ENCODE assay signal across 11 mouse cellular contexts in genomic region chr5:116312111-116312737, GRCm38 (mm10). TPM values are rescaled to one million over a fixed set of nuclear protein-coding genes. Genes with fewer than 3 reads are reported as not detected.
DNase-seq lines count a peak whose midpoint lies in the region; ATAC-seq lines count a peak whose summit lies in the region.
"Had no signal": no experiment of that assay in that cellular context is flagged by ENCODE, and none has a peak within 500 bp of the region (broad histone marks: within the 10 kb centered on the region; RNA-seq: fewer than 3 reads in every experiment).

No protein-coding gene starts in this region.

- peak overlapping the region; percentile 12; the same call in 1 of the 2 replicates for H3K4me2 ChIP-seq in kidney, embryonic 14.5 days (replicated peaks; ENCODE audit: low read depth, low read length)
- H3K4me2 ChIP-seq in embryonic facial prominence, embryonic 15.5 days (replicated peaks) = peak overlapping the region; percentile 47
- peak overlapping the region; percentile 46 for H3K4me2 ChIP-seq in neural tube, embryonic 13.5 days
- no peak overlapping the region for H3K4me2 ChIP-seq in liver, embryonic 11.5 days
- H3K4me2 ChIP-seq: lung, embryonic 14.5 days had no signal

- H3K4me3 ChIP-seq in kidney, embryonic 14.5 days (ENCODE audit: low read length) = no peak overlapping the region
- H3K4me3 ChIP-seq in embryonic facial prominence, embryonic 15.5 days (replicated peaks) = peak overlapping the region; percentile 27
- H3K4me3 ChIP-seq in neural tube, embryonic 13.5 days = peak overlapping the region; percentile 11; the same call in 1 of the 2 replicates
- no peak overlapping the region for H3K4me3 ChIP-seq in liver, embryonic 11.5 days (ENCODE audit: low read depth, low read length)

- ATAC-seq in kidney, embryonic 14.5 days (ENCODE audit: low FRiP score, low TSS enrichment) = no peak
- ATAC-seq in embryonic facial prominence, embryonic 15.5 days (ENCODE audit: insufficient number of reproducible peaks, low FRiP score, low TSS enrichment, low read depth) = no peak; the same call in 1 of the 2 replicates
- ATAC-seq in neural tube, embryonic 13.5 days (ENCODE audit: low read depth) = peak; percentile 60; the same call in 1 of the 2 replicates
- no peak for ATAC-seq in liver, embryonic 11.5 days (replicated peaks; ENCODE audit: low FRiP score)

- no peaks in the 10 kb centered on the region for H3K36me3 ChIP-seq in kidney, embryonic 14.5 days (ENCODE audit: control insufficient read depth, insufficient read depth, low read length)
- no peaks in the 10 kb centered on the region for H3K36me3 ChIP-seq in embryonic facial prominence, embryonic 15.5 days
- no peaks in the 10 kb centered on the region for H3K36me3 ChIP-seq in neural tube, embryonic 13.5 days
- H3K36me3 ChIP-seq in liver, embryonic 11.5 days (ENCODE audit: control insufficient read depth, insufficient read depth, low read length) = no peaks in the 10 kb centered on the region

- H3K9me3 ChIP-seq in kidney, embryonic 14.5 days (ENCODE audit: control insufficient read depth, low read length) = no peaks in the 10 kb centered on the region
- no peaks in the 10 kb centered on the region for H3K9me3 ChIP-seq in embryonic facial prominence, embryonic 15.5 days (replicated peaks)
- no peaks in the 10 kb centered on the region for H3K9me3 ChIP-seq in neural tube, embryonic 13.5 days
- H3K9me3 ChIP-seq in liver, embryonic 11.5 days (ENCODE audit: control insufficient read depth, low read length) = no peaks in the 10 kb centered on the region

- 43% methylated on average over 15 of the region's 15 CpGs for WGBS in kidney, embryonic 14.5 days
- 25% methylated on average over 15 of the region's 15 CpGs for WGBS in embryonic facial prominence, embryonic 15.5 days
- 14% methylated on average over 15 of the region's 15 CpGs for WGBS in neural tube, embryonic 13.5 days
- 66% methylated on average over 15 of the region's 15 CpGs for WGBS in liver, embryonic 11.5 days

- no peaks in the 10 kb centered on the region for H3K27me3 ChIP-seq in kidney, embryonic 14.5 days (ENCODE audit: control insufficient read depth, insufficient read depth, low read length)
- H3K27me3 ChIP-seq in embryonic facial prominence, embryonic 15.5 days = no peaks in the 10 kb centered on the region
- H3K27me3 ChIP-seq in neural tube, embryonic 13.5 days = peaks cover 4% of the 10 kb centered on the region; the same call in 1 of the 2 replicates
- H3K27me3 ChIP-seq in liver, embryonic 11.5 days (replicated peaks; ENCODE audit: control insufficient read depth, insufficient read depth, low read length) = no peaks in the 10 kb centered on the region

- DNase-seq in kidney, adult 9 months = no peak
- DNase-seq in kidney, postnatal 14 days = peak; percentile 19
- DNase-seq in testis, postnatal 14 days (ENCODE audit: low spot score) = no peak
- DNase-seq in lung, postnatal 25 days (ENCODE audit: low spot score) = no peak
- no peak for DNase-seq in liver, embryonic 11.5 days (ENCODE audit: low spot score)
- DNase-seq: cerebellum, adult 8-10 months; heart, adult 11 months; lung, embryonic 14.5 days had no signal

- H3K9ac ChIP-seq in kidney, embryonic 14.5 days (ENCODE audit: low read depth, low read length) = no peak overlapping the region
- H3K9ac ChIP-seq in embryonic facial prominence, embryonic 15.5 days = no peak overlapping the region
- peak overlapping the region; percentile 41 for H3K9ac ChIP-seq in neural tube, embryonic 13.5 days
- H3K9ac ChIP-seq in liver, embryonic 11.5 days (ENCODE audit: low read depth, low read length) = no peak overlapping the region
- H3K9ac ChIP-seq: lung, embryonic 14.5 days had no signal

- H3K27ac ChIP-seq in kidney, embryonic 14.5 days (ENCODE audit: low read depth, low read length) = peak overlapping the region; percentile 59; the same call in 1 of the 2 replicates
- H3K27ac ChIP-seq in embryonic facial prominence, embryonic 15.5 days (replicated peaks) = no peak overlapping the region
- peak overlapping the region; percentile 83 for H3K27ac ChIP-seq in neural tube, embryonic 13.5 days (replicated peaks)
- H3K27ac ChIP-seq in liver, embryonic 11.5 days (ENCODE audit: low read depth, low read length) = no peak overlapping the region

- no peaks in the 10 kb centered on the region for H3K4me1 ChIP-seq in kidney, embryonic 14.5 days (ENCODE audit: control insufficient read depth, insufficient read depth, low read length)
- peaks cover 16% of the 10 kb centered on the region for H3K4me1 ChIP-seq in embryonic facial prominence, embryonic 15.5 days
- H3K4me1 ChIP-seq in neural tube, embryonic 13.5 days (replicated peaks) = peaks cover 32% of the 10 kb centered on the region
- H3K4me1 ChIP-seq in liver, embryonic 11.5 days (replicated peaks; ENCODE audit: control insufficient read depth, insufficient read depth, low read length) = no peaks in the 10 kb centered on the region

RNA-seq across cellular contexts. Expression of gene Ccdc60, which starts 23.4 kb away (rescaled TPM):
- 0.47 and 0.55 TPM in 2 replicates for polyA plus RNA-seq in kidney, embryonic 14.5 days (2014; fragmentation: Nextera tagmentation; extraction: Ambion mirVana)
- polyA plus RNA-seq in embryonic facial prominence, embryonic 15.5 days (2015; fragmentation: Nextera tagmentation; extraction: Ambion mirVana) = 1.8 and 3.7 TPM in 2 replicates
- polyA plus RNA-seq in neural tube, embryonic 13.5 days (2015; fragmentation: Nextera tagmentation; extraction: Ambion mirVana) = 0.82 and 1.0 TPM in 2 replicates
- 0.25 and 0.31 TPM in 2 replicates for polyA plus RNA-seq in liver, embryonic 11.5 days (2014; fragmentation: Nextera tagmentation; extraction: Ambion mirVana)

Comparison
In these comparisons a context has a peak if more than half of its experiments do, and no peak if none do; other contexts are left out.
1. H3K27ac ChIP-seq: peak in kidney, embryonic 14.5 days (single experiment) and neural tube, embryonic 13.5 days (single experiment); none in embryonic facial prominence, embryonic 15.5 days (single experiment) and liver, embryonic 11.5 days (single experiment).
2. H3K4me3 ChIP-seq: peak in embryonic facial prominence, embryonic 15.5 days (single experiment) and neural tube, embryonic 13.5 days (single experiment); none in kidney, embryonic 14.5 days (single experiment) and liver, embryonic 11.5 days (single experiment).